Mouse (Mus musculus) thymus, postnatal 10 days (tissue): ENCODE results near the gene Robo2.

Experiments
- DNase-seq, 2 experiments: peaks; one replicate each; pipeline ENCODE4 v3.0.0; 2021; ENCODE audit warnings: low spot score in 2 of 2

Robo2 gene

GRCm38 (mm10) chr16:74321666-74322371 lies 89.8 kb downstream of the Robo2 start:
- no peak for DNase-seq

- DNase-seq = no peak
Observed at GRCm38 (mm10) chr16:74316150-74316549, 95.5 kb downstream of the Robo2 start.

- DNase-seq = no peak
Observed at GRCm38 (mm10) chr16:74313222-74313621, 98.4 kb downstream of the Robo2 start.

GRCm38 (mm10) chr16:74307543-74307887 lies 104.1 kb downstream of the Robo2 start:
- DNase-seq = no peak

- no peak for DNase-seq
Observed at GRCm38 (mm10) chr16:74306876-74307542, 104.6 kb downstream of the Robo2 start.

- no peak for DNase-seq
Observed at GRCm38 (mm10) chr16:74287878-74288277, 123.7 kb downstream of the Robo2 start.

GRCm38 (mm10) chr16:74282549-74282948 lies 129.1 kb downstream of the Robo2 start:
- no peak for DNase-seq

GRCm38 (mm10) chr16:74276855-74277573 lies 134.6 kb downstream of the Robo2 start:
- no peak for DNase-seq

GRCm38 (mm10) chr16:74274596-74274995 lies 137.0 kb downstream of the Robo2 start:
- no peak for DNase-seq

- DNase-seq = no peak
Observed at GRCm38 (mm10) chr16:74272993-74273392, 138.6 kb downstream of the Robo2 start.

- DNase-seq = no peak
Observed at GRCm38 (mm10) chr16:74258241-74258640, 153.4 kb downstream of the Robo2 start.

- no peak for DNase-seq
Observed at GRCm38 (mm10) chr16:74244452-74244851, 167.2 kb downstream of the Robo2 start.

- DNase-seq = no peak
Observed at GRCm38 (mm10) chr16:74241534-74241933, 170.1 kb downstream of the Robo2 start.

GRCm38 (mm10) chr16:74237411-74237930 lies 174.2 kb downstream of the Robo2 start:
- DNase-seq = no peak

- no peak for DNase-seq
Observed at GRCm38 (mm10) chr16:74234393-74235059, 177.1 kb downstream of the Robo2 start.

- DNase-seq = no peak
Observed at GRCm38 (mm10) chr16:74233596-74233995, 178.0 kb downstream of the Robo2 start.

- no peak for DNase-seq
Observed at GRCm38 (mm10) chr16:74227285-74227684, 184.3 kb downstream of the Robo2 start.

GRCm38 (mm10) chr16:74225423-74226272 lies 186.0 kb downstream of the Robo2 start:
- no peak for DNase-seq

- no peak for DNase-seq
Observed at GRCm38 (mm10) chr16:74222501-74222900, 189.1 kb downstream of the Robo2 start.

GRCm38 (mm10) chr16:74216879-74217415 lies 194.7 kb downstream of the Robo2 start:
- DNase-seq = no peak

- no peak for DNase-seq
Observed at GRCm38 (mm10) chr16:74215791-74216190, 195.8 kb downstream of the Robo2 start.
